Mouse (Mus musculus): ENCODE measurements around the gene Ppp2r5a. TPM values are rescaled to one million over a fixed set of nuclear protein-coding genes. Genes with fewer than 3 reads are reported as not detected.

Gene Ppp2r5a
- total RNA-seq (2021): 10 to 100 TPM; 68.6 to 73.2 TPM
- long read RNA-seq, experiment 1, transcript Ppp2r5a-201 (13 exons, 3,088 nt): major isoform, 52 of 66 reads
- long read RNA-seq, experiment 1, partial matches to known transcripts: 3 of 66 reads
- long read RNA-seq, experiment 1, other reads (novel, unspliced or antisense): 11 of 66 reads
- long read RNA-seq, experiment 2, transcript Ppp2r5a-201 (13 exons, 3,088 nt): major isoform, 89 of 99 reads
- long read RNA-seq, experiment 2, partial matches to known transcripts: 2 of 99 reads
- long read RNA-seq, experiment 2, other reads (novel, unspliced or antisense): 8 of 99 reads

DNA sequence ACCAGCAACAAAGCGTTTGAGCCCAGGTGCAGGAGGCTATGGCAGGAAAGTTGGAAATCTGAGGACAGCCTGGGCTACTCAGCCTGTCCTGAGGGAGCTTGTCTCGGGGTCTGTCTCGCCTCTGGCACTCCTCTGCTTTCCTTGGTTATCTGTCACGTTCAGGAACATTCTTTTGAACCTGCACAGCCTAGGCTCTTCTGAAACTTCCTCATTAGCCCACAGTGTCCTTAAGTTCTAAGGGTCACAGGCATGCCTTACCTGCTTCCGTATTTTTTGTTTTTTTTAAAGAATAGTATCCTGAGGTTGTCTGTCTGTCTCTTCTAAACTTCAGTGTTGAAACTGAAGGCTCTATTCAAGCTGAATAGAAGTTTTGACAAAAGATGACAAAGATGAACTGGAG is at the start of gene Ppp2r5a:
Ppp2r5a (minus strand) TSS at position 199 of the 400 bp plus-strand sequence.
- TF ChIP-seq CTCF (conservative IDR thresholded peaks at IDR 0.05): no peak
- Histone ChIP-seq H3K4me3 (no peak within 1 kb of the TSS), H3K27ac (no peak within 1 kb of the TSS)
- no peak for DNase-seq (ENCODE audit: low spot score in 2 of 2)

DNA sequence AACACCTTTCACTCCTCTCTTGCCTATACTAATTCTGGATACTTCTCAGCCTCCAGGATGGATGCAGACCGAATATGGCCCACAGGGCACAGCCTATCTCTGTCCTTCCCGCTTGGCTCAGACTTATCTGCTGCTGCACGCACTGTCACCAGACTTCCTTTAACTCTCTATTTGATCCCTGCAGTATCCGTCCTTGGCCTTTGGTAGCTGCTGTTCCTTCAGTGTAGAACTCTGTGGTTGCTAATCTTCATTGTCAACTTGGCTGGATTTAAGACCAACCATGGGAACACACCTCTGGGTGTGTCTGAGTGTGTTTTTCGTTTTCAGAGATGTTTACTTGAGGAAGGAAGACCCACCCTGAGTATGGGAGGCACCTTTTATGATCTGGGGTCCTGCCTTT is 47.5 kb upstream of the Ppp2r5a start:
- no peak overlapping the region for H3K27ac ChIP-seq
- H3K4me3 ChIP-seq: no peak overlapping the region
- TF ChIP-seq CTCF (conservative IDR thresholded peaks at IDR 0.05): no peak
- no peak for DNase-seq (ENCODE audit: low spot score in 2 of 2)

DNA sequence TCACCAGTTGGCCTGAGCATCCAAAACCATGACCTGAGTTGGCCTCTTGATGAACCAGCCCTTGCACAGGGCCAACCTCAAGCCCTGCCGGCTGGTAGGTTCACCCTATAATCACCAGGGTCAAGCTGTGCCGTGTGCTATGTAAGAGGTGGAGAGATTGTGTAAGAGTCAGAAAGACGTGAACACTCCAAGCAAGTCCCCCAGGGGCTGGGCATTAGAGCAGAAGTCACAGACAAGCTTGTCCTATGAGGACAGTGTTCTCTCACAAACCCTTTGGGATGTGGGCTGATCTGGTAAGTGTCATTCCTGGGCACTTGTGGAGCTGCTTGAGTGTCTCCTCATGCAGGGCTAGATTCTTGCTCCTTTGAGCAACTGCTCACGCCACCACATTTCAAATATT is 46.5 kb upstream of the Ppp2r5a start:
- TF ChIP-seq CTCF (conservative IDR thresholded peaks at IDR 0.05): no peak
- no peak for DNase-seq (ENCODE audit: low spot score in 2 of 2)
- no peak overlapping the region for H3K27ac ChIP-seq

DNA sequence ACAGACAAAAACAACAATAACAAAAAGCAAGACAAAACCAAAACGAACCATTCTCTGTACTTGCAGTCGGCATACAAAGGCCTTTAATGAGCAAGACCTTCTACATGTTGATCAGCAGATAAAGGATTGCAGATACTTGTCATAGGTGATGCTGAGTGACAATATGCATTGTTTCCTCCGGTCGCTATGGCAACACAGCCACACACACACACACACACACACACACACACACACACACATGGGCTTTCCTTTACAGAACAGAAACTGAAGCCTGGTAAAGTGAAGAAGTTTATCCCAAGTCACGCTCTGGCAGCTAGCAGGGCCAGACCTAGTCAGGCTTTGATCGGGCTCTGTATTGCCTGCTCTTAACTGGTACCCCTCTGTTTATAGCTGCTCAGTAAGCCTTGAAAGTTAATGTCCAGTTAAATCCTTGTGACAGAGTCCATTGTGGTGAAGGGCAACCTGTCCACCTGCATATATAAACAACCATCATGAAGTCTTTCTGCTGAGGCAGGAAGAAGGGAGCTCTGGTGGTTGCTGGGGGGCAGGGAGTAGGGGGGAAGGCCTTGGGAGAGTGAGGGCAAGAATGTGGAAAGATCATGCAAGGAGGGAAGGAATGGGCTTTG is 44.4 kb upstream of the Ppp2r5a start:
- TF ChIP-seq CTCF (conservative IDR thresholded peaks at IDR 0.05): no peak
- no peak overlapping the region for H3K27ac ChIP-seq
- no peak overlapping the region for H3K4me3 ChIP-seq
- no peak for DNase-seq (ENCODE audit: low spot score in 2 of 2)

More for the DNA sequence above, 46.5 kb upstream of the Ppp2r5a start:
- H3K4me3 ChIP-seq: no peak overlapping the region

DNA sequence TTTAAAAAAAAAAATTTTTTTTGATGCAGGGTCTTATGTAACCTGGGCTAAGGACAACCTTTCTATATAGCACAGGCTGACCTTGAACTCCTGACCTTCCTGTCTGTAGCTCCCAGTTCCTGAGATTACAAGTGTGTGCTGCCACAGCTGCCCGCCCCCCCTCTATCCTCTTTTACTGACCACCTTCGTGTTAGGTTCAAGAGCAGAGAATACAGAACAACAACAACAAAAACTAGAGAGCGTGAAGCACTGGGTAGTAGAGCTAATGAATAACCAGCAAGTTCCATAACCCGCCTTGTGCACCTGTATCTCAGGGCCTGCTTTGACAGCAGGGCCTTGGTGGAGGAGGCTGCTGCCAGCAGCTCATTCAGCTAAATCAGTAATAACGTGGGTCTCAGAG is 43.2 kb upstream of the Ppp2r5a start:
- TF ChIP-seq CTCF (conservative IDR thresholded peaks at IDR 0.05): no peak
- Histone ChIP-seq H3K4me3 (no peak overlapping the region), H3K27ac (no peak overlapping the region)
- no peak for DNase-seq (ENCODE audit: low spot score in 2 of 2)

DNA sequence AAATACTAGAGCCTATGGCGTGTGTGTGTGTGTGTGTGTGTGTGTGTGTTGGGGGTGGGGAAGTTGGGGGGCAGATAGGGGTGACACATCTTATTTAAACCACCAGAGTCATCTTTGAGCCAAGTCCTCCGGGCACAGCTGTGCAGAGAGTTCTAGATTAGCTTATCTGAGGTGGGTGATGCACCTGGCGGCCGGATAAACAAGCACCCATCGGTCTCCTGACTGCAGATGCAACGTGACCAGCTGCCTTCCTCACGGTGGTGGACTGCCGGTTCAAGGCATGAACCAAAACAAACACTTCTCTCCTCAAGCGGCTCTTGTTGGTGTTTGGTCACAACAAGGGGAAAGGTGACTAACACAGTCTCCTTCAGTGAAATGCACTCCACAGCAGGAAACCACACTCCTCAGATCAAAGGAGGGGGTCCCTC is 42.8 kb upstream of the Ppp2r5a start:
- Histone ChIP-seq H3K4me3 (no peak overlapping the region), H3K27ac (no peak overlapping the region)
- TF ChIP-seq CTCF (conservative IDR thresholded peaks at IDR 0.05): no peak
- DNase-seq (ENCODE audit: low spot score in 2 of 2): no peak

DNA sequence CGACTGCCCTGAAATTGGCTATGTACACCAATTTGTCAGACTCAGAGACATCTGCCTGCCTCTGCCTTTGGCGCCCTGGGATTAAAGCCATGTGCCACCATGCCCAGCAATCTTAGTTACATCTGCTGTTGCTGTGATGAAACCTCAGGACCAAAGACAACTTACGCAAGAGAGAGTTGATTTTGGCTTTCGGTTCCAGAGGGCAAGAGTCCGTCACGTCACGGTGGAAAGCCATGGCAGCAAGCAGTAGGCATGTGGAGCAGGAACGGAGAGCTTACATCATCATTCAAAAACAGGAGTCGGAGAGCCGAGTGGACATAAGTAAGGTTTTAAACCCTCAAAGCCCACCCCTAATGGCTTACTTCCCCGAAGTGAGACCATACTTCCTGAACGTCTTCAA is 42.3 kb upstream of the Ppp2r5a start:
- no peak overlapping the region for H3K4me3 ChIP-seq
- TF ChIP-seq CTCF (conservative IDR thresholded peaks at IDR 0.05): no peak

DNA sequence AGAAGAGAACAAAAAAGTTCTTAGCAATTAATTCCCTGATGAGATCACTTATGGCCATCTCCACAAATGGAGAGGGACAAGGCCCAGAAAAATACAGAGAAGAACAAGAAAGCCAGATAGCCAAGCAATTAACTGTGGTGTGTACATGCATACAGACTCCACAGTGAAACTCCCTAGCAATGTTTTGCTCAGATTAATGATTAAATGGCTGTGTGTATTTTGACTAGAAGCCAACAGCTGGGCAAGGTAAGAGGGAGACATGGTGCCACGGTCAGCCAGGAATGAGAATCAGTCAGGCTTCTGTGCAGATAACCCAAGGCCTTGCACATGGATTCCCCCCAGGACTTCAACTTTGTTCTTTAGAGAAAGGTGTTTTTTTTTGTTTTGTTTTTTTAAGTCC is 41.4 kb upstream of the Ppp2r5a start:
- TF ChIP-seq CTCF (conservative IDR thresholded peaks at IDR 0.05): no peak
- DNase-seq (ENCODE audit: low spot score in 2 of 2): no peak
- no peak overlapping the region for H3K27ac ChIP-seq
- no peak overlapping the region for H3K4me3 ChIP-seq

More for the DNA sequence above, 42.3 kb upstream of the Ppp2r5a start:
- no peak for DNase-seq (ENCODE audit: low spot score in 2 of 2)
- no peak overlapping the region for H3K27ac ChIP-seq

DNA sequence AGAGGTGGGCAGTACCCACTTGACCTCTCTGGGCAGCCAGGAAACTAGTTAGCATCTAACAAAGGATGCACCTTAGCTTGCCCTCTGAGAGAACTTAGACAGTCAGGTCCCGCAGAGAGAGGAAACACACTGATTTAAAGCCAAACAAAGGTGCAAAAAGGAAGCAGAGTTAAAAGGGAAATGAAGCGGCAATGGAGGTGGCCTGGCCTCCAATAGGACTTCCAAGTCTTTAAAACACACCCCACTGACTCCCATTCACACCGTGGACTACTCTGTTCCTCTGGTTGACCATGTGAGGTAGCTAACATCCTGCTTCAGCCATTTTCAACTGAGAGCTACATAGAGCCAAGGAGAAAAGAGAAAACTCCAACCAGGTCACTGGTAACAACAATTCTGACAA is 35.9 kb upstream of the Ppp2r5a start:
- DNase-seq (ENCODE audit: low spot score in 2 of 2): no peak
- no peak for TF ChIP-seq CTCF (conservative IDR thresholded peaks at IDR 0.05)
- no peak overlapping the region for H3K4me3 ChIP-seq
- H3K27ac ChIP-seq: no peak overlapping the region

DNA sequence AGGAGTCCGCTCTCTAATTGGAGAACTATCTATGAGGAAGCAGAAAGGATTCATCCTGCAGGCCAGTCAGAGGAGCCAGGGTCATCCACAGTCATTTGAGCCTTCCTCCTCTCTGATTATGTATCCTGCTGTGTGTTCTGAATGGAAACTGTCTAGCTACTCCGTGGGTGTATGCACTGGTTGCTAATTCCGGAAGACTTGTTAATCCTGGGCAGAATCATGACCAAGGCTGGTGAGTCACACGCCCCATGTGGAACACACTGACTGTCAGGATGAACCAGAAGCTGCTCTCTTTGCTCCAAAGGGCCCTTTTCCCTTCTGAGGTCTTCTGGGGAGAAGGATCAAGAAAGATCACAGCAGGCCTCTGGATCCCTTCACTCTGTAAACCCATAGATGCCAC is 35.5 kb upstream of the Ppp2r5a start:
- TF ChIP-seq CTCF (conservative IDR thresholded peaks at IDR 0.05): no peak
- peak in 1 of 2 experiments; percentile 11 for DNase-seq (ENCODE audit: low spot score in 2 of 2)

DNA sequence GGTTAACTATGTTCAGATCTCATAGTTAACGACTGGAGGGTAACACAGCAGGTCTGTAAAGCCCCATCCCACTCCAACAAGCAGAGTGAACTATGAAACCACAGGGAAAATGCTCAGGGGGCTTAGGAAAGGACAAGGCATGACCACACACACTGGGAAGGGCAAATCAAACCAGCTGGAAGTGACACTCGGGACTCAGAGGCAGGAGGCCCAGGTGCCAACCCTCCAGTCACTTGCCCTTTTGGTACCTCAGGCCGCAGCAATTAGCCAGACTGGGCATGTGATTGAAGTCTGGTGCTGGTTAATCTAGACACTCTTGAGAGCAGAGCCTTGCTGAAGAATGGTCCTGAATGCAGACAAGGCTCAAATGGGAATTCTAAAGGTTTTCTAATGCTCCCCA is 33.6 kb upstream of the Ppp2r5a start:
- H3K27ac ChIP-seq: no peak overlapping the region
- no peak overlapping the region for H3K4me3 ChIP-seq
- no peak for TF ChIP-seq CTCF (conservative IDR thresholded peaks at IDR 0.05)
- no peak for DNase-seq (ENCODE audit: low spot score in 2 of 2)

More for the DNA sequence above, 35.5 kb upstream of the Ppp2r5a start:
- Histone ChIP-seq H3K27ac (no peak overlapping the region), H3K4me3 (no peak overlapping the region)

DNA sequence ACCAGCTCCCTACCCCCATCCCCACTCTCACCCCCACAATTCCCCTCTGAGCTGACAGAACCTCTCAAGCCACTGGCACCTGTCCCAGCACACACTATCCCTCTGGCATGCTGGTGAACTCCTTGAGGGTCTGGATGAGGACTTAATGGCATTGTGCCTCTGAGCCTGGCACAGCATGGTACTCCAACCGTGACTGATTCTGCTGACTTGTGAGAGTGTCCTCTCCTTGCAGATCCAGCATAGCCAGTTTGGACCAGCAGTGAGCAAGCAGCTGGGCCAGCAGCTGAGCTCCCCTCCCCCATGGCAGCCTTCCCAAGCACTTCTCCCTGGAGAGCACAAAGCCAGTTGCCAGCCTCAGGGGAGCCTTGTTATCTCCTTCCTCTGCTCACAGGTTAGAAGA is 32.3 kb upstream of the Ppp2r5a start:
- Histone ChIP-seq H3K4me3 (no peak overlapping the region), H3K27ac (peak overlapping the region; percentile 76)
- DNase-seq (ENCODE audit: low spot score in 2 of 2): peak; percentile 56
- TF ChIP-seq CTCF (conservative IDR thresholded peaks at IDR 0.05): no peak

DNA sequence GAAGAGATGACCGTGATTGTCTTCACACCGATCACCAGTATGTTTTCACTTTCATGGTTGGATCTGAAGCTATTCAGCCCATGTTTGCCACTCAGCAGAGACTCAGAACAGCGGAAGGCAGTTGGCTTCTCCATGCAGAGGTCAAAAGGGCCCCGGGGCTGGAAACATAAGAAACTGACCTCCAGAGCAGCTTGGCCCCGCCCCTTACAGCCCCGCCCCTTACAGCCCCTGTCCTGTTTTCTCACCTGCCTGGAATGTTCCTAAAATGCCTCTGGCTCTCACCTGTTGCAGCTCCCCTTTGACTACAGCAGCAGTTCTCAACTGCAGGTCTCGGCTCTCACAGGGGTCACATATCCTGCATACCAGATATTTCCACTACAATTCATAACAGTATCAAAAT is 29.5 kb upstream of the Ppp2r5a start:
- Histone ChIP-seq H3K27ac (no peak overlapping the region), H3K4me3 (no peak overlapping the region)
- no peak for DNase-seq (ENCODE audit: low spot score in 2 of 2)
- no peak for TF ChIP-seq CTCF (conservative IDR thresholded peaks at IDR 0.05)

DNA sequence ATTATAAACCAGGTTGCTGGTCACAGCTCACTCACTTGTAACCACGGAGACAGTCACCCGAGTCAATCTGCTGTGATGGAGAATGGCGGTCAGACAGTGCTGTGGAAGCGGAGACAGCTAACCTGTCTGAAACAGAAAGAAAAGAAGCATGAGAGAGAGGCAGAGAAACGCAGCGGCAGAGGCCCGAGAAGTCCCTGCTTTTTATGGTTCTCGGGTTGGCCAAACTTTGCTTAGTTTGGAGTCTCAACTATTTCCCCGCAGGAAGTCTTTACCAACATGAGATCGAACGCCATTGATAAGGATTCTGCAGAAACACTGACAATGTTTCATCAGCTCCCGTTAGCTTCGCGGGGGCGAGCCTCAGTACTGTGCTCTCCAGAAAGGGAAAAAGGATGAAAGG is 29.0 kb upstream of the Ppp2r5a start:
- no peak overlapping the region for H3K27ac ChIP-seq
- TF ChIP-seq CTCF (conservative IDR thresholded peaks at IDR 0.05): no peak
- no peak for DNase-seq (ENCODE audit: low spot score in 2 of 2)
- H3K4me3 ChIP-seq: no peak overlapping the region

Measured in layer of hippocampus, adult 2 months (tissue).